Mouse (Mus musculus) mammary gland, adult 2 months (tissue): ENCODE measurements around the gene Wdr72. TPM values are rescaled to one million over a fixed set of nuclear protein-coding genes. Genes with fewer than 3 reads are reported as not detected.

Source experiments
- polyA plus RNA-seq: library from polyadenylated mRNA; depleted of rRNA; stranded (reverse); fragments of >200 nt; gene quantifications from 2 replicates; pipeline ENCODE4 v1.2.3, GENCODE M21; 2012; ENCODE audit warnings: low replicate concordance; rRNA removed

Wdr72 gene
- polyA plus RNA-seq, result 0.04 and 0.16 TPM in 2 replicates

GRCm38 (mm10) chr9:74109761-74110460 is at the start of gene Wdr72:
Wdr72 (plus strand) TSS chr9:74110356.

Other genes starting within 250 kb of the Wdr72 start
- gene Unc13c, start 141.4 kb upstream of the Wdr72 start, polyA plus RNA-seq, result 0.02 and 0.03 TPM in 2 replicates